Mouse (Mus musculus) Patski (cell line): Measurements from ENCODE around the gene Sult2a8. TPM values are rescaled to one million over a fixed set of nuclear protein-coding genes. Genes with fewer than 3 reads are reported as not detected.
"Not testable (repeated sequence)": the region's sequence is repeated elsewhere in the genome, so short reads cannot be mapped to it uniquely, and the experiment has no call there.

Experiments used
- ATAC-seq: fragments of 100-300 bp; one replicate; pipeline ENCODE4 v1.8.0; 2021
- CTCF ChIA-PET: fragments of 350-600 bp; sonication (Branson Sonifier 250); formaldehyde crosslinking; loops from one replicate; lab custom pipeline; 2022; ENCODE audit warnings: inconsistent platforms; lab: Charles Lee
- POLR2A ChIA-PET: fragments of 350-600 bp; sonication (Branson Sonifier 250); formaldehyde crosslinking; loops from one replicate; lab custom pipeline; 2022; ENCODE audit warnings: antibody characterized with exemption, inconsistent platforms; lab: Charles Lee
- DNase-seq: peaks from one replicate; pipeline ENCODE4 v3.0.0-alpha.2; 2011; ENCODE audit warnings: low read depth, low spot score
- H3K27me3 ChIP-seq: fragments of 371-371 bp; one replicate; pipeline ENCODE4 v1.5.1; 2021
- CTCF ChIP-seq: fragments of 100-300 bp; IDR thresholded peaks from one replicate; pipeline ENCODE4 v1.5.1; 2021
- in situ Hi-C: fragments of 300-500 bp; cut with MboI; formaldehyde crosslinking; loops from 3 replicates; pipeline ENCODE4 v1.11.1; 2018; ENCODE audit warnings: low pct_unique_long_range_greater_than_20kb, mixed read lengths
- polyA plus RNA-seq: library from polyadenylated mRNA; unstranded; gene quantifications from one replicate; pipeline ENCODE4 v1.2.3, GENCODE M21; 2021

Gene Sult2a8
- polyA plus RNA-seq, result not detected

- CTCF ChIA-PET, result interaction anchor here (1.2 kb wide), 1 partner anchor 9 kb away, joined by 5 read pairs; no protein-coding TSS in a partner anchor
These were observed at the start of gene Sult2a8 for GRCm38 (mm10) chr7:14446534-14446933. Gene Sult2a8, minus strand, starts transcription at chr7:14446769.

GRCm38 (mm10) chr7:14494130-14494529 lies 47.6 kb upstream of the Sult2a8 start, which contains the start of gene Sult2a7:
Gene Sult2a7, minus strand, starts transcription at chr7:14494230.
- H3K27me3 ChIP-seq, result no peaks in the 10 kb centered on the region
- ChIA-PET CTCF (no interaction called here), POLR2A (no interaction called here)
- in situ Hi-C loops, result no loop called here
- DNase-seq (no peak), ATAC-seq (no peak)
- no peak for TF ChIP-seq CTCF

More at GRCm38 (mm10) chr7:14446534-14446933, at the start of gene Sult2a8:
- in situ Hi-C loops, result no loop called here
- TF ChIP-seq CTCF, result no peak
- ATAC-seq (no peak), DNase-seq (no peak)
- POLR2A ChIA-PET, result no interaction called here
- no peaks in the 10 kb centered on the region for H3K27me3 ChIP-seq

GRCm38 (mm10) chr7:14492886-14493285 lies 46.3 kb upstream of the Sult2a8 start:
- ATAC-seq (no peak), DNase-seq (no peak)
- no peaks in the 10 kb centered on the region for H3K27me3 ChIP-seq
- no peak for TF ChIP-seq CTCF
- POLR2A ChIA-PET, result no interaction called here
- CTCF ChIA-PET, result no interaction called here
- in situ Hi-C loops, result no loop called here

GRCm38 (mm10) chr7:14439581-14439980 lies 7.0 kb downstream of the Sult2a8 start:
- ATAC-seq (no peak), DNase-seq (no peak)
- in situ Hi-C loops, result no loop called here
- POLR2A ChIA-PET, result no interaction called here
- TF ChIP-seq CTCF, result no peak
- CTCF ChIA-PET, result no interaction called here
- no peaks in the 10 kb centered on the region for H3K27me3 ChIP-seq

GRCm38 (mm10) chr7:14438484-14438883 lies 8.1 kb downstream of the Sult2a8 start:
- ATAC-seq, result no peak

GRCm38 (mm10) chr7:14438029-14438428 lies 8.5 kb downstream of the Sult2a8 start:
- H3K27me3 ChIP-seq, result no peaks in the 10 kb centered on the region
- ChIA-PET CTCF (interaction anchor here (0.9 to 1.5 kb wide), 2 partner anchors 9 to 11 kb away, joined by 3 to 5 read pairs; partner anchors contain the start of gene Sult2a8), POLR2A (no interaction called here)
- DNase-seq (no peak), ATAC-seq (no peak)
- in situ Hi-C loops, result no loop called here
- TF ChIP-seq CTCF, result no peak

More at GRCm38 (mm10) chr7:14438484-14438883, 8.1 kb downstream of the Sult2a8 start:
- in situ Hi-C loops, result no loop called here
- no peaks in the 10 kb centered on the region for H3K27me3 ChIP-seq
- TF ChIP-seq CTCF, result no peak
- DNase-seq, result no peak
- CTCF ChIA-PET, result interaction anchor here (0.9 to 1.5 kb wide), 2 partner anchors 8 to 12 kb away, joined by 3 to 5 read pairs; partner anchors contain the start of gene Sult2a8
- POLR2A ChIA-PET, result no interaction called here

GRCm38 (mm10) chr7:14399363-14399762 lies 47.2 kb downstream of the Sult2a8 start:
- CTCF ChIA-PET, DNase-seq, in situ Hi-C loops, POLR2A ChIA-PET, ATAC-seq, H3K27me3 ChIP-seq: not testable (repeated sequence)

GRCm38 (mm10) chr7:14396462-14396861 lies 50.1 kb downstream of the Sult2a8 start:
- CTCF ChIA-PET, result no interaction called here
- in situ Hi-C loops, result no loop called here
- ATAC-seq (no peak), DNase-seq (no peak)
- no peaks in the 10 kb centered on the region for H3K27me3 ChIP-seq
- POLR2A ChIA-PET, result no interaction called here
- no peak for TF ChIP-seq CTCF

Other genes with a start within 250 kb of the Sult2a8 start
- gene Sult2a6, start 191.9 kb downstream of the Sult2a8 start, polyA plus RNA-seq, result not detected
- gene Obox8, start 113.2 kb downstream of the Sult2a8 start, polyA plus RNA-seq, result 0.05 TPM
- gene Sult2a7, start 47.5 kb upstream of the Sult2a8 start, polyA plus RNA-seq, result not detected
- not detected for gene Vmn1r90, start 116.7 kb upstream of the Sult2a8 start, polyA plus RNA-seq
- gene Obox7, start 212.7 kb upstream of the Sult2a8 start, polyA plus RNA-seq, result not detected